Mouse (Mus musculus) neutrophil, adult 65 days (primary cell): ENCODE data around the gene Tpbpa. TPM values are rescaled to one million over a fixed set of nuclear protein-coding genes. Genes with fewer than 3 reads are reported as not detected.

Experiments
- total RNA-seq: library from RNA; stranded (reverse); gene quantifications from 2 replicates; pipeline ENCODE4 v1.2.4, GENCODE M21; 2023

Tpbpa gene
- total RNA-seq = not detected in 2 replicates

DNA sequence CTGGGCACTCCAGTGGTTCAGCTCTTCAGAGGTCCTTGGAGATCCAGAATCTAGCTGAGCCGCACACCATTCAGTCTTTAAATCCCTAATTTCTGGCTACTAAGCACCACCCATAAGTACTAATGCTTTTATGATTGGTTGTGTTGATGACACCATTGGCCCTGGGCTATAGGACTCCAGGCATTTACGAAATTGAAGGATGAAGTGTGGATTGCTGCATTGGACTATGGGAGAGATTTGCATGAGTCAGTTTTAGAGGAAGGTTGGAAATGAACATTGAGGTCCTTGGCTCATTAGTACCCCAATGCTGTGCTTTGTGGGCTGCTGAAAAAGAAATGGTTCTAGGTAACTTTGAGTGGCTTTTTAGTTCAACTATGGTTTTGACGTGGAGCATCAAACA, at the start of gene Tpbpa:
TSS of gene Tpbpa (minus strand) at position 101 of the 400 bp plus-strand sequence.

GRCm38 (mm10) chr13:60936500-60936901, 5.3 kb downstream of the Tpbpa start, which contains the start of the genes Gm49391 and Ctla2a:
Gm49391 (minus strand) TSS chr13:60936571.
Ctla2a (minus strand) TSS chr13:60936625.

DNA sequence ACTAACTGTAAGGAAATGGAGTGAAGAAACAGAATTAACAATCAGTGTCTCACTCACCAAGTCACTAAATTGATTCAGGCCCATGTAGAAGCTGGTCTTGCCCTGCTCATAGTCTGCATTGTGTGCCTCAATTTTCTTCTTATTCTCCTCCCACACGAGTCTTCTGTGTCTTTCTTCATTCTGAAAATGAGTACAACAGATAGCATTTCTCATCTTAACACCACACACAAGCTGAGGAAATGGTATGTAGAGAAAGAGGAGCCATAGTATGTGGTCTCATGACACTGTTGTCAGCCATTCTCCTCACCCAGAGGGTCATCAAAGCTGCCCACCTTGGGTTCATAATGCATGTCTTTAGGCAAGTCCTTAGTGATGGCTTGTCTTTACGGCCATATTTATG, 6.3 kb downstream of the Tpbpa start, which contains the start of gene Gm49393:
TSS of gene Gm49393 (minus strand) at position 101 of the 400 bp plus-strand sequence.

DNA sequence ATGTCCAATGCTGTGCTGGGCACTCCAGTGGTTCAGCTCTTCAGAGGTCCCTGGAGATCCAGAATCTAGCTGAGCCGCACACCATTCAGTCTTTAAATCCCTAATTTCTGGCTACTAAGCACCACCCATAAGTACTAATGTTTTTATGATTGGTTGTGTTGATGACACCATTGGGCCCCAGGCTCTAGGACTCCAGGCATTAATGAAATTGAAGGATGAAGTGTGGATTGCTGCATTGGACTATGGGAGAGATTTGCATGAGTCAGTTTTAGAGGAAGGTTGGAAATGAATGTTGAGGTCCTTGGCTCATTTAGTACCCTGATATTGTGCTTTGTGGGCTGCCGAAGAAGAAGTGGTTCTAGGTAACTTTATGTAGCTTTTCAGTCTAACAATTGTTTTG, 37.0 kb downstream of the Tpbpa start, which contains the start of gene Tpbpb:
TSS of gene Tpbpb (minus strand) at position 101 of the 400 bp plus-strand sequence.

GRCm38 (mm10) chr13:60897328-60897727, 44.5 kb downstream of the Tpbpa start, which contains the start of gene Ctla2b:
Ctla2b (minus strand) TSS chr13:60897447.

GRCm38 (mm10) chr13:60896794-60897193, 45.0 kb downstream of the Tpbpa start, which contains the start of gene Gm49392:
Gm49392 (minus strand) TSS chr13:60896894.

Other genes starting within 250 kb of the Tpbpa start
- gene BC051665, start 155.6 kb downstream of the Tpbpa start, total RNA-seq = not detected in 2 replicates
- not detected in 2 replicates for gene Ctsll3, start 139.1 kb downstream of the Tpbpa start, total RNA-seq
- not detected in 2 replicates for gene 4930486L24Rik, start 77.5 kb downstream of the Tpbpa start, total RNA-seq
- not detected in 2 replicates for gene Gm49392, start 45.1 kb downstream of the Tpbpa start, total RNA-seq
- gene Ctla2b, start 44.5 kb downstream of the Tpbpa start, total RNA-seq = 0.32 TPM in 1 of 2 replicates, not detected in the other
- gene Tpbpb, start 37.1 kb downstream of the Tpbpa start, total RNA-seq = not detected in 2 replicates
- not detected in 2 replicates for gene Gm49393, start 6.4 kb downstream of the Tpbpa start, total RNA-seq
- not detected in 2 replicates for gene Gm49391, start 5.4 kb downstream of the Tpbpa start, total RNA-seq
- gene Ctla2a, start 5.4 kb downstream of the Tpbpa start, total RNA-seq = 0.84 and 2.9 TPM in 2 replicates
- gene Ctsj, start 64.0 kb upstream of the Tpbpa start, total RNA-seq = not detected in 2 replicates
- gene Ctsq, start 98.6 kb upstream of the Tpbpa start, total RNA-seq = not detected in 2 replicates
- gene Ctsr, start 222.3 kb upstream of the Tpbpa start, total RNA-seq = not detected in 2 replicates